Mouse (Mus musculus) CD4-positive, CD25-positive, alpha-beta regulatory T cell, adult 2 months (primary cell): Measurements from ENCODE around the gene Jtb.

Experiments
- DNase-seq: peaks from one replicate; pipeline ENCODE4 v3.0.0-alpha.2; 2012; ENCODE audit warnings: low read depth, low spot score

The Jtb gene

GRCm38 (mm10) chr3:90258521-90258920, 27.1 kb downstream of the Jtb start:
- no peak for DNase-seq

DNA sequence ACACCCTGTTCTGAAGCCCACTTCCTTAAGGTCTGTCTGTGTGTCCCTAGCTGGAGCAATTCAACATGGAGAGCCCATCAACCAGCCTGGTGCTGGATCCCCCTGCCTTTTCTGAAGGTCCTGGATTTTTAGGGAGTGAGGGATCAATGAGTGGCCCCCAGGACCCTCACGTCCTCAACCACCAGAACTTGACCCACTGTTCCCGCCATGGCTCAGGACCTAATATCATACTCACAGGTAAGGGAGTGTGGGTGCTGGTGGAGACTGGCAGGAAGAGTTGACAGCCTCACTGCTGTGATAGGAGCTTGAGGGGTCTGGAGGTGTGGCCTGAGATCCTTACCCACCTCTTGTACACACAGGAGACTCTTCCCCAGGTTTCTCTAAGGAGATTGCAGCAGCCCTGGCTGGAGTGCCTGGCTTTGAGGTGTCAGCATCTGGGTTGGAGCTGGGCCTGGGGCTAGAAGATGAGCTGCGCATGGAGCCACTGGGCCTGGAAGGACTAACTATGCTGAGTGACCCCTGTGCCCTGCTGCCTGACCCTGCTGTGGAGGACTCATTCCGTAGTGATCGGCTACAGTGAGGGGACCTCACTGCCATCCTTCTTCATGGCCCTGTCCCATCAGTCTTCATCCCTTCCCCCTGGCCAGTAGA, 31.8 kb downstream of the Jtb start:
- DNase-seq = no peak

DNA sequence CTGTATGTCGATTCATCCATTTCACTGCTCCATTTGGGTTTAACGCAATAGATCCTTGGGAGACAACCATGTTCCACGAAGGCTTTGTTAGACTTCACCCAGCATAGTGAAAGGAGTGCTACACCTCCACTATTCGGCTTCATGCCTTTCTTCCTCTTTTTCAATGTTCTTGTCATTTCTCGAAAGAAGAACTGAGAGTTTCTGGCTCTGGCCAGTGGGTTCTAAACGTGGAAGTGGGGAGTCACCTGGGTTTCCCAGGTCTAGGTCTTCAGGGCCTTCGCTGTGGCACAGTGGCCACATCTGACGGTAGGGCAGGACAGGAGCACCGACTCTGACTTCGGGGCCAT, 33.3 kb downstream of the Jtb start:
- no peak for DNase-seq

GRCm38 (mm10) chr3:90265034-90265931, 33.9 kb downstream of the Jtb start, which contains the start of gene Dennd4b:
Gene Dennd4b, plus strand, starts transcription at chr3:90265185.
- DNase-seq = peak; percentile 94

DNA sequence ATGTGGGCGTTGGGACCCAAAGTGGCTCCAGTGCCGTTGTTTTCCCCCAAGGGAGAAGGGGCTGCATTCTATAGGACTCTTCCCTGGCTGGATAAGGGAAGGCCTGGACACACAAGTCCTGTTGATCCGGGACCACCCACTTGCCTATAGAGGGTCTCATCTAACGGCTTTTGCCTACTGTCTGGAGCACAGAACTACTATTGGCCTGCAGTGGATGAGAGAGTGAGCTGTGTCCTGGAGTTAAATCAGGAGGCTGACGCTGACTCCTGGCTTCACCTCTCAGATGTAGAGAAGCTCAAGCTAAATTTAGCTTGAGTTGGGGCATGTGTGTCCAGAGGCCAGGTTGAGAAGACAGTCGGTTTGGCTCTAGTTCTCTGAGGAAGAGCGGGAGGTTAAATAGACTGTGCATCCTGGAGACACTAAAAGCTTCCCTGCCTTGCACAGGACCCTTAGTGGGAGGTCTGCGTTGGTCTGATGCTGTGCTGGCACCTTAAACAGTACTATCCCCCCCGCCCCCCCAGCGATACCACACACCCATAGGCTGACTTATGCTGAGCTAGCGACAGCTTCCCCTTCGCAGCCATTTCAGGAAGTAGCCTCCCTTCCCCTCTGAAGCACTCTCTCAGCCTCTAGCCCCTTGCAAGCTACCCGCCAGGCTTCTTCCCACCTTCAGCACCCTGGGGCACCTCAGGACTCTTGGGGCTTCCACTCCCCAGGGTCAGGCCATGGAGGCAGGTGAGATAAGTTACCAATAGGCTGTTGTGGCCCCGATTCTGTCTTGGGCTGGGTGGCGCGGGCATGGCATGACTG, 34.7 kb downstream of the Jtb start:
- DNase-seq = peak; percentile 78

GRCm38 (mm10) chr3:90266901-90267775, 35.7 kb downstream of the Jtb start:
- peak; percentile 48 for DNase-seq

DNA sequence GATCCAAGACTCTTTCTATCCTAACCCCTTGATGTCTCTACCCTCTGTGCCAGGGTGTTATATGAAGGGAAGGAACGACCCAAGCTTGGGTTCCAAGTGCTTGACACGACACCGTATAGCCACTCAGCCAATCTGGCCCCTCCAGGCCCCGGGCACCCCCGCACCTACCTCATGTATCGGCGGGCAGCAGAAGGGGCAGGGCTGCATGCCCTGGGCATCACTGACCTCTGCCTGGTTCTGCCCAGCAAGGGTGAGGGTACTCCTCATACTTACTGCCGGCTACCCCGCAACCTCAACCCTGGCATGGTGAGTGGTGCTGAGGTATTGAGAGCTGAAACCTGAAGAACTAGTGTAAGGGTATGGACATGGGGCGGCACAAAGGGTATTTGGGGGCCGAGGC, 36.8 kb downstream of the Jtb start:
- DNase-seq = no peak

DNA sequence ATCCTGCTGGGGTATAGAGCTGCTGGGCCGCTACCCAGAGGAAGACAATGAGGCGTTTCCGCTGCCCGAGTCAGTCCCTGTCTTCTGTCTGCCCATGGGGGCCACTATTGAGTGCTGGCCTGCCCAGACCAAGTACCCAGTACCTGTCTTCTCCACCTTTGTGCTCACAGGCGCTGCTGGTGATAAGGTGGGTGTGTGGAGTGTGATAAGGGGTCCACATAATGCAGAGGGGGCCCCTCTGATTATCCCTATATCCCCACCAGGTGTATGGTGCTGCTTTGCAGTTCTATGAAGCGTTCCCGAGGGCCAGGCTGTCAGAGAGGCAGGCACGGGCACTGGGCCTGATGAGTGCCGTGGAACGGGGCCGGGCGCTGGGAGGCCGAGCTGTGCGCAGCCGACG, 37.6 kb downstream of the Jtb start:
- DNase-seq = no peak

DNA sequence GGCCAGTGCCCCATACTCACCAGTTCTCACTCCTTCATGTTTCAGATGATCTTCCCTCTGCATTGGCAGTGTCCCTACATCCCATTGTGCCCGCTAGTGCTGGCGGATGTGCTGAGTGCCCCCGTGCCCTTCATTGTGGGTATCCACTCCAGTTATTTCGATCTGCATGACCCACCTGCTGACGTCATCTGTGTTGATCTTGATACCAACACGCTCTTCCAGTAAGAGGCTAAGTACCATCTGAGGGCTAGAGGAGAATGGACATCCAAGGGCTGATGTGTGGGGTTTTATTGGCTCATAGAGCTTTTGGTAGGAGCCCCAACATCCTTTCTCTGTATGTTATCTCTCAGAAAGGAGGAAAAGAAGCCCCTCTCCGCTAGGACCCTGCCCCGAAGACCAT, 39.4 kb downstream of the Jtb start:
- no peak for DNase-seq

- no peak for DNase-seq
Measured at GRCm38 (mm10) chr3:90272170-90272569, 40.8 kb downstream of the Jtb start.

- no peak for DNase-seq
Measured at GRCm38 (mm10) chr3:90273855-90274254, 42.5 kb downstream of the Jtb start.

- DNase-seq = no peak
Measured at GRCm38 (mm10) chr3:90275286-90275685, 43.9 kb downstream of the Jtb start.

GRCm38 (mm10) chr3:90276858-90277257, 45.5 kb downstream of the Jtb start:
- DNase-seq = no peak

DNA sequence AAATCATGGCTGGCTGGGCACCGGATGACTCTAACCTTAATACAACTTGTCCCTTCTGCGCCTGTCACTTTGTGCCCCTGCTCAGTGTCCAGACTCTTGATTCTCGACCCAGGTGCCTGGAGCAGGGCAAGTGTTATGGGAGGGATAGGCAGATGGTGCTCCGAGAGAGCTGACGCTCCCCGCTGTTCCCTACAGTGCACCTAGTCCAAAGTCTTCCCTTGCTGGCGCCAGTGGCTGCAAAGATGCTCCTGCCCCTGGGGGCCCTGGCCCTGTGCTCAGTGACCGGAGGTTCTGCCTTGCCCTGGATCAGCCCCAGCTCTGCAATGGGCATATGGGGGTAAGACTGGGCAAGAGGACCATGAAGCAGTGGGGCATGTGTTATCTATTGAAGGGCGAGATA, 46.4 kb downstream of the Jtb start:
- no peak for DNase-seq

DNA sequence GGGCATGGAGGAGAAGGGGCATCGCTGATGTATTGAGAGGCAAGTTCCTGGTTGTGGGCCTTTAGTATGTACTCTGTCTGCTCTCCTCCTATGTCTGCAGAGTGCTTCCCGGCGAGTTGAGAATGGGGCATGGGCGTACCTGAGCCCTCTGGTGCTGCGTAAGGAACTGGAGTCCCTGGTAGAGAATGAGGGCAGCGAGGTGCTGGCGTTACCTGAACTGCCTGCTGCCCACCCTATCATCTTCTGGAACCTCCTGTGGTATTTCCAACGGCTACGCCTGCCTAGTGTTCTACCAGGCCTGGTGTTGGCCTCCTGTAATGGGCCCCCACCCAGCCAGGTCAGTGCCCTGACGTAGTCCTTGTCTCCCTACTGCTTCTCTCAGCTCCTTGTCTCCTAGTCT, 46.8 kb downstream of the Jtb start:
- DNase-seq = no peak

DNA sequence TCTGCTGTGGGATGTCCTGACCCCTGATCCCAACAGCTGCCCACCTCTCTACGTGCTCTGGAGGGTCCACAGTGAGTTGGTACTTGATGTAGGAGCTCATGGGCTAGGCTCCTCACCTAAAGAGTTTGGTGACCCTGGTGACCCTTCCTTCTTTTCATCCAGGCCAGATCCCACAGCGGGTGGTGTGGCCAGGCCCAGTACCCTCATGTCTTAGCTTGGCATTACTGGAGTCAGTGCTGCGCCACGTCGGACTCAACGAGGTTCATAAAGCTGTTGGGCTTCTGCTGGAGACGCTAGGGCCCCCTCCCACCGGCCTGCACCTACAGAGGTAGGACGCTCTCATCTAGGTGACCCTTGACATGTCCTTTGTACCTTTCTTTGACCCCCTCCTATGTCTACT, 47.8 kb downstream of the Jtb start:
- DNase-seq = no peak

GRCm38 (mm10) chr3:90279743-90280142, 48.3 kb downstream of the Jtb start:
- no peak for DNase-seq

GRCm38 (mm10) chr3:90280708-90281107, 49.3 kb downstream of the Jtb start:
- no peak for DNase-seq

GRCm38 (mm10) chr3:90284150-90284549, 52.8 kb downstream of the Jtb start:
- no peak for DNase-seq
